Mouse (Mus musculus) midbrain, postnatal 0 days (tissue): ENCODE measurements around the gene Sap18b. TPM values are rescaled to one million over a fixed set of nuclear protein-coding genes. Genes with fewer than 3 reads are reported as not detected.

Source experiments
- ATAC-seq: fragments of 200-750 bp; cut with Nextera tagmentation; 2 replicates; pipeline ENCODE4 v1.8.0; 2017; ENCODE audit warnings: moderate number of reproducible peaks, mild to moderate bottlenecking, moderate TSS enrichment, moderate library complexity; ENCODE audit not compliant: low FRiP score
- DNase-seq: peaks from one replicate; pipeline ENCODE4 v3.0.0-alpha.2; 2015; ENCODE audit warnings: low spot score
- H3K27ac ChIP-seq: fragments of 300-500 bp; sonication (generic); 2 replicates; pipeline ENCODE4 v1.5.1; 2014; ENCODE audit warnings: low read depth, mild to moderate bottlenecking, low read length, mixed read lengths
- H3K27me3 ChIP-seq: fragments of 300-500 bp; sonication (generic); 2 replicates; pipeline ENCODE4 v1.6.1; 2014; ENCODE audit warnings: low read length, control low read depth, mixed read lengths; ENCODE audit not compliant: insufficient read depth
- H3K36me3 ChIP-seq: fragments of 300-500 bp; sonication (generic); 2 replicates; pipeline ENCODE4 v1.6.1; 2014; ENCODE audit warnings: low read length, control low read depth, mixed read lengths; ENCODE audit not compliant: insufficient read depth
- H3K4me1 ChIP-seq: fragments of 300-500 bp; sonication (generic); 2 replicates; pipeline ENCODE4 v1.6.1; 2014; ENCODE audit warnings: mild to moderate bottlenecking, control low read depth, antibody characterized with exemption, low read length, mixed read lengths; ENCODE audit not compliant: insufficient read depth
- H3K4me2 ChIP-seq: fragments of 300-500 bp; sonication (generic); 2 replicates; pipeline ENCODE4 v1.6.1; 2014; ENCODE audit warnings: low read depth, mild to moderate bottlenecking, low read length, mixed read lengths; ENCODE audit not compliant: poor library complexity, severe bottlenecking
- H3K4me3 ChIP-seq: fragments of 300-500 bp; sonication (generic); 2 replicates; pipeline ENCODE4 v1.5.1; 2014; ENCODE audit warnings: low read depth, mild to moderate bottlenecking, low read length, moderate library complexity
- H3K9ac ChIP-seq: fragments of 300-500 bp; sonication (generic); replicated peaks from 2 replicates; pipeline ENCODE4 v1.6.1; 2014; ENCODE audit warnings: mild to moderate bottlenecking, low read length, moderate library complexity, mixed read lengths; ENCODE audit not compliant: poor library complexity, severe bottlenecking
- H3K9me3 ChIP-seq: fragments of 300-500 bp; sonication (generic); 2 replicates; pipeline ENCODE4 v1.6.1; 2016; ENCODE audit warnings: low read length, control low read depth
- CTCF ChIP-seq: IDR thresholded peaks from 2 replicates; pipeline ENCODE4 v1.5.1; 2016; ENCODE audit warnings: antibody characterized with exemption, mild to moderate bottlenecking
- WGBS: fragments of 180-500 bp; shearing (Covaris S2); extraction: QIAGEN DNeasy Blood & Tissue Kit; methylation state at CpG from one replicate; pipeline ENCODE4 v1.1.7; 2014; 5-methylcytosine and 5-hydroxymethylcytosine counted together
- polyA plus RNA-seq: library from polyadenylated mRNA; unstranded; fragments of >200 nt; fragmentation: Nextera tagmentation; extraction: Ambion mirVana; gene quantifications from 2 replicates; pipeline ENCODE4 v1.2.1, GENCODE M21; 2015
- total RNA-seq: library from RNA; depleted of rRNA; stranded (reverse); fragments of >200 nt; gene quantifications from 2 replicates; pipeline ENCODE4 v1.2.3, GENCODE M21; 2014

Sap18b gene
- total and polyA plus RNA-seq, 2 experiments from 2014 or later = 45.3 to 280 TPM

DNA sequence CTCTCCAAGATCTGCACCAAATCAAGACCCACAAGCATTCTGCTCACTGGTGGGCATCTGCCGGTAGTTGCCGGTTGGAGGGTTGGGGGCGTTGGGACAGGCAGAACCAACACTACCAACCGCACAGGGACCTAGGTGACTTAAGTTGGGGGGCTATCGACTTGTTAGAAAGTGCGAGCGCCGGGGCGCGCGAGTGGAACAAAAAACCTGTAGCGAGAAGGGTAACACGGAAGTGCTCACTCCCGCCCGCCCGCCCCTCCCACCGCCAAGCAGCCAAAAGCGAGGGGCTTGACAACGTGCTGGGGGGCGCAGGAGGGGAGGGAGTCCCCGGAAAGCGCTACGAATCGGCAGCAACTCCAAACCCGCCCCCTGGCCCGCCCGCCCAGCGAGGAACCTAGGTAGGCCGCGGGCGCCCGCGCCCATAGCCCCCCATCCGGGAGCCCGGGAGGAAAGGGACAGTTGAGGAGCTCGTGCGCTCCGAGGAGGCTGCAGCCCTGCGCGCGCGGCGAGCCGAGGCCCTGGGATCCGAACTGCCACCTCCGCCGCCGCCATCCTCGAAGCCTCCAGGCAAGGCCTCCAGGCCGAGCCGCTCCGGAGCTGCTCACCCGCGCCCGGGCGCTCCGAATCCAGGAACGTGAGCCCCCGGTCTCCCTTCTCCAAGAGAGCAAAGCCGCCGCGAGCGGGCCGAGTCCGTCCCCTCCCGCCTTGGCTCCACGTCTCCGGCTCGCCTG, 18.5 kb upstream of the Sap18b start:
- ATAC-seq = no peak
- peak overlapping the region; percentile 94 for H3K4me2 ChIP-seq

DNA sequence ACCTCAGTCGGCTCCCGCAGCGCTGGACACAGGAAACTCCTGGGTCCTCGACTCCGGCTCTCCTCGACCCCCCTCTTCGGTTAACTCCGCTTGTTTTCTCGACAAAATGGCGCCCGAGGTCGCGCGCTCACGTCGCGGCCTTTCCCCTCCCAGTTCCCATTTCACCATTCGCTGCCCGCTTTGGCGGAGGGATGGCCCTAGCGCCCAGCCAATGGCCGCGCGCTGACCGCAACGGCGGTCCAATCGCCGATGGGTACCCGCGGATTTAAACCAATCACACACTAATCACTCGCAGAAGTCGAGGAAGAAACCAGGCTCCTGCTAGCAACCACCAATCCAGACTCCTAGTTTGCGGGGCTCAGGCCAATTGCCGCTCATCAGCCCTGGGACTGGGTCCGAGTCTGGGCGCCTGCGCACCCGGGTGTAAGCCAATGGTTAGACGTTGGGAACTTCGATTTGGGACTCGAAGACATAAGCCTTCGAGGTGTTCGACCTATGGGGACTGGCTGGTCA, 17.8 kb upstream of the Sap18b start, which contains the start of gene Cnot1:
Gene Cnot1, minus strand, starts transcription at position 134 of the 513 bp plus-strand sequence.
- H3K9me3 ChIP-seq = no peaks in the 10 kb centered on the region
- H3K4me1 ChIP-seq = 0 out of 2 replicates have a peak, but pooled peaks cover 6% of the 10 kb centered on the region
- peak within 1 kb of the TSS; percentile 94 for H3K4me2 ChIP-seq
- peak within 1 kb of the TSS; percentile 93 for H3K27ac ChIP-seq
- H3K36me3 ChIP-seq = no peaks in the 10 kb centered on the region
- no peak for TF ChIP-seq CTCF
- peak within 1 kb of the TSS; percentile 98 for H3K9ac ChIP-seq
- peak; percentile 99 for DNase-seq
- no peaks in the 10 kb centered on the region for H3K27me3 ChIP-seq
- WGBS = under 1% methylated on average over 44 of the region's 44 CpGs
- ATAC-seq = peak; percentile 96
- peak within 1 kb of the TSS; percentile 99 for H3K4me3 ChIP-seq

More for the DNA sequence above, 18.5 kb upstream of the Sap18b start:
- WGBS = under 1% methylated on average over 38 of the region's 69 CpGs
- H3K36me3 ChIP-seq = no peaks in the 10 kb centered on the region
- no peaks in the 10 kb centered on the region for H3K9me3 ChIP-seq
- H3K4me3 ChIP-seq = peak overlapping the region; percentile 99
- H3K27ac ChIP-seq = peak overlapping the region; percentile 85
- TF ChIP-seq CTCF = no peak
- DNase-seq = peak; percentile 9
- no peaks in the 10 kb centered on the region for H3K27me3 ChIP-seq
- H3K9ac ChIP-seq = peak overlapping the region; percentile 98
- H3K4me1 ChIP-seq = 0 out of 2 replicates have a peak, but pooled peaks cover 6% of the 10 kb centered on the region

DNA sequence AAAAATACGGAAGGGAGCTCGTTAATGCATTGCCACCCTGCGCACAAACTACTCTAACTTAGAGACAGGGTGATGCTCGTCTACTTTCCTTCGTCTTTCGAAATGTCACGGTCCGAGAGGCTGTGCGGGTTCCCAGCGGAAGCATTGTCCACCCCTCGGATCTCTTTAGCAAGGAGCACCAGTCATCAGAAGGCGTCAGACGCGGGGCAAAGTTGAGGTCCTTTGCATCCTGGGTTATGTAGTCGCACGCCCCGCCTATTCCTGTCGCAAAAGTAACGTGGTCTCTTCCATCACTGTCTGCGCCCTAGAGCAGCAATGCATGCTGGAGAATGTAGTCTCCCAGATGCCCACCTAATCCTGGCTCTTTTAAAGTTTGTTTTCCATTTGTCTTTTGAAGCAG, 17.3 kb upstream of the Sap18b start:
- WGBS = under 1% methylated on average over 20 of the region's 20 CpGs
- Histone ChIP-seq H3K36me3 (no peaks in the 10 kb centered on the region), H3K9ac (peak overlapping the region; percentile 65), H3K9me3 (no peaks in the 10 kb centered on the region), H3K27me3 (no peaks in the 10 kb centered on the region), H3K4me2 (peak overlapping the region; percentile 52), H3K4me3 (peak overlapping the region; percentile 99), H3K27ac (peak overlapping the region; percentile 93), H3K4me1 (0 out of 2 replicates have a peak, but pooled peaks cover 6% of the 10 kb centered on the region)
- ATAC-seq (peak; percentile 96), DNase-seq (peak; percentile 98)
- TF ChIP-seq CTCF = no peak

DNA sequence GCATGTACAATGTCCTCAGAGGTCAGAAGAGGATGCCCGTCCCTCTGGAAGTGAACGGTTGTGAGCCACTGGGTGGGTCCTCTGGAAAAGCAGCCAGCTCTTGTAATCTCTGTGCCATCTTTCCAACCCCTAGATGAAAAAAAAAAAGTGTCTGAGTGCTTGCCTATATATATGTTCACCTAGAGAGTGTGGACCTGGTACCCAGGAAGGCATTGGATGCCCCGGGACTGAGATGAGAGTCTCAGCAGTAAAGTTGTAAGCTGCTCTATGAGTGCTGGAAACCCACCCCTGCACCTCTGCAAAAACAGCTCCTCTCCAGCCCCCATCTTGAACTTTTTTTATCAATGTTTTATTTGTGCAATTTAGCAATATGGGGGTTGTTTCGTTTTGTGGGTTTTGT, 16.5 kb upstream of the Sap18b start:
- DNase-seq (no peak), ATAC-seq (no peak)
- Histone ChIP-seq H3K4me1 (0 out of 2 replicates have a peak, but pooled peaks cover 6% of the 10 kb centered on the region), H3K36me3 (no peaks in the 10 kb centered on the region), H3K27me3 (no peaks in the 10 kb centered on the region), H3K27ac (no peak overlapping the region), H3K9me3 (no peaks in the 10 kb centered on the region), H3K4me3 (no peak overlapping the region), H3K4me2 (no peak overlapping the region), H3K9ac (no peak overlapping the region)
- no peak for TF ChIP-seq CTCF
- 84% methylated on average over 4 of the region's 4 CpGs for WGBS

DNA sequence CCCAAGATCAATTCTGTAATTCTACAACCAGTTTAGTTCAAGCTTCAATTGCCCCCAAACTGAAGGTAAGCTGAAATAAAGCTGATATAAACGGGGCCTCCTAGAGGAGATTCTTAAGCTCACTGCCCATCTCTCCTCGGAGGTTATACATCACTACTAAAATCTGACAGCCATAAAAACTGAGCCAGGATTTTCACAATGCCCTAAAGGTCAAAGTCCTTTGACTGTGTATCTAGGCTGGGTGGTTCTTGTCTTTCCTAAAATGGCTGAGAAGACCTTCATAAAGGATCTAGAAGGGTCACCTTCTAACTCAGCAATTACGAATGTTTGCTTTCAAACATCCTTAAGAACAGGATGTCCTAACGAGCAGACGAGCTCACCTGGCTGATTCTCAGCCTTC, 16.0 kb upstream of the Sap18b start:
- TF ChIP-seq CTCF = no peak
- Histone ChIP-seq H3K9me3 (no peaks in the 10 kb centered on the region), H3K4me2 (no peak overlapping the region), H3K36me3 (no peaks in the 10 kb centered on the region), H3K27me3 (no peaks in the 10 kb centered on the region), H3K4me3 (no peak overlapping the region), H3K4me1 (0 out of 2 replicates have a peak, but pooled peaks cover 6% of the 10 kb centered on the region), H3K9ac (no peak overlapping the region), H3K27ac (no peak overlapping the region)
- ATAC-seq = no peak
- 88% methylated on average over 5 of the region's 5 CpGs for WGBS
- DNase-seq = no peak

DNA sequence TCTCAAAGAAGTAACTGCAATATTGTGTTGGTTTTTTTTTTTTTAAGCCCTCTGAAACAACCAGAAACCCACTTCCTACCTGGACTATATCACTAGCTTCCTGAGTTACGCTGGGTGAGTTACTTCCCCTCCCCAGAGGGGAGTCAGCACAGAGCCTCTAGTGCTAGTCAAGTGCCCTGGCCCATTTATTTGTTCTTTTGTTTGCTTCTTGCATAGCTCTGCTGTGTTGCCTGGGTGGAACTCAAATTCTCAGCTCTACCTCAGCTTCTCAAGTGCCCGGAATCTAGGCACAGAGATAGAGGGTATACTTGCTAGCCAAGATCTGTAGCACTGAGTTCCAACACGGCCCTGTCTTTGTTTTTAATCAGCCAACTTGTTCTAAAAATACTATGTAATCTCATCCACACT, 15.0 kb upstream of the Sap18b start:
- H3K9me3 ChIP-seq = no peaks in the 10 kb centered on the region
- no peak for TF ChIP-seq CTCF
- ATAC-seq = no peak

More for the DNA sequence above, 15.0 kb upstream of the Sap18b start:
- no peak overlapping the region for H3K9ac ChIP-seq
- H3K36me3 ChIP-seq = no peaks in the 10 kb centered on the region
- no peak overlapping the region for H3K4me3 ChIP-seq
- no peak for DNase-seq
- WGBS = 60% methylated on average over 3 of the region's 3 CpGs
- H3K4me1 ChIP-seq = 0 out of 2 replicates have a peak, but pooled peaks cover 6% of the 10 kb centered on the region
- H3K4me2 ChIP-seq = no peak overlapping the region
- no peaks in the 10 kb centered on the region for H3K27me3 ChIP-seq
- no peak overlapping the region for H3K27ac ChIP-seq
